Mouse (Mus musculus) lung, adult 2 months (tissue): ENCODE measurements around the gene Espn.

Source experiments
- CTCF ChIP-seq: fragments of 200-500 bp; IDR thresholded peaks from 2 replicates; pipeline ENCODE4 v1.5.1; 2011; ENCODE audit warnings: mild to moderate bottlenecking, low read length, control low read depth; ENCODE audit not compliant: insufficient read depth
- POLR2A ChIP-seq: fragments of 200-500 bp; IDR thresholded peaks from 2 replicates; pipeline ENCODE4 v1.6.1; 2011; ENCODE audit warnings: low read depth, mild to moderate bottlenecking, control low read depth, low read length, borderline replicate concordance; ENCODE audit errors: extremely low read depth

DNA sequence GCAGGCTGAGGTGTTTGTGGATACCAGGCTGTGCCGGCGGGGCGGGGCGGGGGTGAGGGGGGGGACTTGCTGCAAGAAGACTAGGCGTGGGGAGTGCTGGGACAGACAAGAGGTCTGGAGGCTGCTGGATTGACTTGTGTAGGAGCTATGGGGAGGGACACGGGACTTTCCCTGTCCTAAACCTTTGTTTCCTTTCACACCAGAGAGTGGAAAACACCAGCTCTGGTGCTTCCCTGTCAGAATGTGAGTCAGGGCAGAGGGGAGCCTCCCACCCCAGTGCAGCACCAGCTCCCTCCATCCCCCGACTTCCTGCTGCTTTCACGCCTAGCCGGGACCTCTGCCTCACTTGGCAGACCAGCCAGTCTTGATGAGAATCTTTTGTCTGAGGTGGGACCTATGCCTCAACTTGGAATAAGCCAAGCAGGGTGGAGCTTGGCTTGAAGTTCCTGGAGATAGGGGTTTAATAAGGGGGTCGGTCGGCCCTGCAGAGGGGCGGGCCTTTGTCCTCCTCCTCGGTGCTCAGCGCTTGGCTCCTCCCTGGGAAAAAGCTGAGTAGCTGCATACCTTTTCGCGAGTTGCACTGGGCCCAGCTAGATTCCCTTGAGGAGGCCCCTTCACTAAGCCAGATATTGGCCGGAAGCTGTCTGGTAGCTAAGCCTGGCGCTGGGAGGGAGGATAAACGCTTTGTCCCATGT lies 33.5 kb upstream of the Espn start:
- TF ChIP-seq CTCF (no peak), POLR2A (no peak)
